Mouse (Mus musculus) testis, adult 2 months (tissue): ENCODE data around the gene Ehd1.

Experiments
- CTCF ChIP-seq: fragments of 200-500 bp; IDR thresholded peaks from 2 replicates; pipeline ENCODE4 v1.5.1; 2012; ENCODE audit warnings: low read depth, mild to moderate bottlenecking, inconsistent platforms, low read length, moderate library complexity; ENCODE audit not compliant: control insufficient read depth, insufficient read depth, insufficient replicate concordance
- POLR2A ChIP-seq: fragments of 200-500 bp; IDR thresholded peaks from 2 replicates; pipeline ENCODE4 v1.6.1; 2012; ENCODE audit warnings: low read depth, mild to moderate bottlenecking, inconsistent platforms, low read length, moderate library complexity; ENCODE audit not compliant: control insufficient read depth

GRCm38 (mm10) chr19:6264200-6264599 lies 12.3 kb upstream of the Ehd1 start:
- TF ChIP-seq CTCF (no peak), POLR2A (no peak)
